17 mouse cellular contexts compared by ENCODE assay signal in the genomic region with DNA sequence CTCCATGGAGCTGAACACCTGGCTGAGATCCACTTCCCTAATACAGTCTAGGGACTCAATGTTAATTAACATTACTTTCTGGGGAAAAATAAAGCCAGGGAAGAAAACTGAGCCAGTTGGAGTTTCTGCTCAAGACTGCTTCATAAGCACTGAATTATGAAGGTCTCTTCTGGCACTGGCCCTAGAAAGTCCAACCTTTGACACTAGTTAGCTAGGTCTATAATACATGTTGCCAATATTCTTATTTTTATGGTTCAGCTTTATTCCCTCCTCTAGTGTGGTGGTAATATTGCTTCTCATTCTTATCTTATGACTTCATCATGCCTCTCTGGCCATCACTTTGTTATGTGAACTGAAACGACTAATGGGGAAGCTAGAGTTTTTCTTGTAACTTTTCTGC.
"Had no signal": no experiment of that assay in that cellular context is flagged by ENCODE, and none has a peak within 500 bp of the region (broad histone marks: within the 10 kb centered on the region; RNA-seq: fewer than 3 reads in every experiment).

No protein-coding gene starts in this region.

- DNase-seq: kidney, adult 2 months; kidney, postnatal 25 days; layer of hippocampus, adult 9-11 months; liver, embryonic 13.5 days; lung, adult 2 months; lung, postnatal 14 days; retina, postnatal 1 day; right cerebral cortex, postnatal 25 days; thymus, postnatal 36 days had no signal

- H3K9ac ChIP-seq: liver, embryonic 13.5 days; midbrain, embryonic 13.5 days; neural tube, embryonic 13.5 days; stomach, embryonic 15.5 days had no signal

- H3K4me3 ChIP-seq: layer of hippocampus, adult 2 months; liver, embryonic 13.5 days; midbrain, embryonic 13.5 days; myocyte; neural tube, embryonic 13.5 days; stomach, embryonic 15.5 days had no signal

- ATAC-seq: midbrain, embryonic 13.5 days; midbrain, embryonic 16.5 days had no signal

- H3K36me3 ChIP-seq: liver, embryonic 13.5 days; midbrain, embryonic 13.5 days; neural tube, embryonic 13.5 days; stomach, embryonic 15.5 days had no signal

- H3K27me3 ChIP-seq: liver, embryonic 13.5 days; midbrain, embryonic 13.5 days; neural tube, embryonic 13.5 days; stomach, embryonic 15.5 days had no signal

- H3K4me1 ChIP-seq: liver, embryonic 13.5 days; stomach, embryonic 15.5 days had no signal

- H3K27ac ChIP-seq: kidney, postnatal 0 days; layer of hippocampus, adult 2 months; liver, embryonic 13.5 days; macrophage; midbrain, embryonic 13.5 days; neural tube, embryonic 13.5 days; stomach, embryonic 15.5 days had no signal

- H3K9me3 ChIP-seq: liver, embryonic 13.5 days; midbrain, embryonic 13.5 days; neural tube, embryonic 13.5 days; stomach, embryonic 15.5 days had no signal

- H3K4me2 ChIP-seq: liver, embryonic 13.5 days; midbrain, embryonic 13.5 days; neural tube, embryonic 13.5 days; stomach, embryonic 15.5 days had no signal
